Mouse (Mus musculus): ENCODE data around the gene Gm49322. TPM values are rescaled to one million over a fixed set of nuclear protein-coding genes. Genes with fewer than 3 reads are reported as not detected.

Gene Gm49322
- total and polyA plus RNA-seq, 3 experiments: 0.82 to 2.8 (median 2.2) TPM

GRCm38 (mm10) chr10:80614351-80614750, 8.5 kb downstream of the Gm49322 start:
- H3K9me3 ChIP-seq (replicated peaks): no peaks in the 10 kb centered on the region
- DNase-seq (ENCODE audit: low spot score) (no peak), ATAC-seq (ENCODE audit: extremely low read depth, insufficient number of reproducible peaks, low FRiP score, poor library complexity, severe bottlenecking) (no peak)
- H3K27me3 ChIP-seq (ENCODE audit: insufficient read depth, low read length): no peaks in the 10 kb centered on the region
- H3K36me3 ChIP-seq (replicated peaks): peaks cover 86% of the 10 kb centered on the region
- H3K4me1 ChIP-seq (ENCODE audit: insufficient read depth, low read depth, low read length): peaks cover 20% of the 10 kb centered on the region
- TF ChIP-seq GATA2 (IDR thresholded peaks at IDR 0.05; ENCODE audit: borderline replicate concordance, low read depth, low read length) (no peak), CTCF (IDR thresholded peaks at IDR 0.05; ENCODE audit: low read depth, low read length) (no peak)
- no peak overlapping the region for H3K4me3 ChIP-seq (ENCODE audit: low read depth, low read length)

GRCm38 (mm10) chr10:80618181-80618580, 12.4 kb downstream of the Gm49322 start:
- no peak for ATAC-seq (ENCODE audit: extremely low read depth, insufficient number of reproducible peaks, low FRiP score, poor library complexity, severe bottlenecking)
- TF ChIP-seq POLR2AphosphoS5 (IDR thresholded peaks at IDR 0.05; ENCODE audit: insufficient replicate concordance, low read depth, low read length) (no peak), GATA2 (IDR thresholded peaks at IDR 0.05; ENCODE audit: borderline replicate concordance, low read depth, low read length) (no peak), TAL1 (conservative IDR thresholded peaks at IDR 0.05; ENCODE audit: low read depth, low read length) (no peak), GATA1 (IDR thresholded peaks at IDR 0.05; ENCODE audit: borderline replicate concordance, low read length) (no peak), CTCF (IDR thresholded peaks at IDR 0.05; ENCODE audit: low read depth, low read length) (no peak)
- Histone ChIP-seq H3K4me3 (ENCODE audit: low read depth, low read length) (no peak overlapping the region), H3K36me3 (replicated peaks) (peaks cover 60% of the 10 kb centered on the region), H3K27me3 (ENCODE audit: insufficient read depth, low read length) (no peaks in the 10 kb centered on the region), H3K4me1 (ENCODE audit: insufficient read depth, low read depth, low read length) (peaks cover 26% of the 10 kb centered on the region), H3K9me3 (replicated peaks) (no peaks in the 10 kb centered on the region)
- DNase-seq (ENCODE audit: low spot score): no peak

GRCm38 (mm10) chr10:80619465-80620244, 13.8 kb downstream of the Gm49322 start:
- Histone ChIP-seq H3K27me3 (ENCODE audit: insufficient read depth, low read length) (no peaks in the 10 kb centered on the region), H3K4me3 (ENCODE audit: low read depth, low read length) (no peak overlapping the region), H3K36me3 (replicated peaks) (peaks cover 58% of the 10 kb centered on the region), H3K4me1 (ENCODE audit: insufficient read depth, low read depth, low read length) (peaks cover 37% of the 10 kb centered on the region), H3K9me3 (replicated peaks) (no peaks in the 10 kb centered on the region)
- ATAC-seq (ENCODE audit: extremely low read depth, insufficient number of reproducible peaks, low FRiP score, poor library complexity, severe bottlenecking) (no peak), DNase-seq (ENCODE audit: low spot score) (no peak)
- TF ChIP-seq GATA1 (IDR thresholded peaks at IDR 0.05; ENCODE audit: borderline replicate concordance, low read length): no peak
- no peak for TF ChIP-seq POLR2AphosphoS5 (IDR thresholded peaks at IDR 0.05; ENCODE audit: insufficient replicate concordance, low read depth, low read length)
- no peak for TF ChIP-seq CTCF (IDR thresholded peaks at IDR 0.05; ENCODE audit: low read depth, low read length)
- TF ChIP-seq TAL1 (conservative IDR thresholded peaks at IDR 0.05; ENCODE audit: low read depth, low read length): no peak
- no peak for TF ChIP-seq GATA2 (IDR thresholded peaks at IDR 0.05; ENCODE audit: borderline replicate concordance, low read depth, low read length)

GRCm38 (mm10) chr10:80620365-80620764, 14.5 kb downstream of the Gm49322 start:
- TF ChIP-seq POLR2AphosphoS5 (IDR thresholded peaks at IDR 0.05; ENCODE audit: insufficient replicate concordance, low read depth, low read length) (no peak), GATA2 (IDR thresholded peaks at IDR 0.05; ENCODE audit: borderline replicate concordance, low read depth, low read length) (no peak), CTCF (IDR thresholded peaks at IDR 0.05; ENCODE audit: low read depth, low read length) (no peak), GATA1 (IDR thresholded peaks at IDR 0.05; ENCODE audit: borderline replicate concordance, low read length) (no peak), TAL1 (conservative IDR thresholded peaks at IDR 0.05; ENCODE audit: low read depth, low read length) (no peak)
- Histone ChIP-seq H3K27me3 (ENCODE audit: insufficient read depth, low read length) (no peaks in the 10 kb centered on the region), H3K36me3 (replicated peaks) (peaks cover 58% of the 10 kb centered on the region), H3K4me1 (ENCODE audit: insufficient read depth, low read depth, low read length) (peaks cover 44% of the 10 kb centered on the region), H3K4me3 (ENCODE audit: low read depth, low read length) (no peak overlapping the region; the same call in 1 of the 2 replicates), H3K9me3 (replicated peaks) (no peaks in the 10 kb centered on the region)
- ATAC-seq (ENCODE audit: extremely low read depth, insufficient number of reproducible peaks, low FRiP score, poor library complexity, severe bottlenecking) (no peak), DNase-seq (ENCODE audit: low spot score) (no peak)

DNA sequence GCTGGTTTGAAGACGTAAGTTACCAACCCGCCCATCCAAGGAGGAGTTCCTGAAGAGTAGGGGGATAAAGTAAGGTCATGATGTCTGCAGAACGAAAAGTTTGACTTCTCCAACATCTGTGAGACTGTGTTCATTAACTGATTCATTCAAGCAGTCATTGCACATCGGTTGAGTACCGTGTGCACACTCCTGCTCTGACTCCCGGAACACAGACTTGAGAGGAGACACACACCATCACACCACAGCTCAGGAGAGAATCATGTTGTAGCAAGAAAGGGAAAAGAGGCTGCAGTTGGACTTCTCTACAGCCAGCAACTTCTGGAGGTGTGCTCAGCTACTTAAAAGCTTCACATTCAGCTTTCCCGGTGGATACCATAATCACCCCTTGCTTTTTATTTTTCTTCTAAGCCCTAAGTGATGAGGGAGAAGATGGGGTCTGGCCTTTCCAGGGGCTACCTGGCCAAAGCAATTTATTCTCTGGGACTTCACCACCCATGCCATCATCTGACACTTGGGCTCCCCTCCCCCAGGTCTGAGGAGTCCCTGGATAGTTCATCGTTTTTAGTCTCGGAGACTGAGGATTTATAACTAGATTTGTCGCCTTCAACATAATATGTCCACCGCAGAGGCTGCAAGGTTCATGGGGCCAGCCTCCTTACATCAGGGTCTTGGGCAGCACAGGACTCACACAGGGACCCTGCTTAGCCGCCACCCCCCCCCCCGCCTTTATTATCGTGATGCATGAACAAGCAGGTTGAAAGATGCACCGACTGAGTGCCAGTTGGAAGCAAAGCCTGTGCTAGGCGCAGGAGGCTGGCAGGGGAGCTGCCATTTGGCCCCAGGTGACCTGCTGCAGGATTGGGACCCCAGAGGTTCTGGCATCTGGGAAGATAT, 15.2 kb downstream of the Gm49322 start:
- Histone ChIP-seq H3K27me3 (ENCODE audit: insufficient read depth, low read length) (no peaks in the 10 kb centered on the region), H3K36me3 (replicated peaks) (peaks cover 58% of the 10 kb centered on the region), H3K9me3 (replicated peaks) (no peaks in the 10 kb centered on the region), H3K4me3 (ENCODE audit: low read depth, low read length) (peak overlapping the region; percentile 94), H3K4me1 (ENCODE audit: insufficient read depth, low read depth, low read length) (peaks cover 51% of the 10 kb centered on the region)
- ATAC-seq (ENCODE audit: extremely low read depth, insufficient number of reproducible peaks, low FRiP score, poor library complexity, severe bottlenecking) (no peak), DNase-seq (ENCODE audit: low spot score) (no peak)
- no peak for TF ChIP-seq TAL1 (conservative IDR thresholded peaks at IDR 0.05; ENCODE audit: low read depth, low read length)
- no peak for TF ChIP-seq GATA1 (IDR thresholded peaks at IDR 0.05; ENCODE audit: borderline replicate concordance, low read length)
- TF ChIP-seq GATA2 (IDR thresholded peaks at IDR 0.05; ENCODE audit: borderline replicate concordance, low read depth, low read length): no peak
- TF ChIP-seq CTCF (IDR thresholded peaks at IDR 0.05; ENCODE audit: low read depth, low read length): no peak
- TF ChIP-seq POLR2AphosphoS5 (IDR thresholded peaks at IDR 0.05; ENCODE audit: insufficient replicate concordance, low read depth, low read length): no peak

GRCm38 (mm10) chr10:80621690-80621939, 15.8 kb downstream of the Gm49322 start:
- Histone ChIP-seq H3K27me3 (ENCODE audit: insufficient read depth, low read length) (no peaks in the 10 kb centered on the region), H3K4me3 (ENCODE audit: low read depth, low read length) (peak overlapping the region; percentile 94), H3K4me1 (ENCODE audit: insufficient read depth, low read depth, low read length) (peaks cover 56% of the 10 kb centered on the region), H3K36me3 (replicated peaks) (peaks cover 58% of the 10 kb centered on the region), H3K9me3 (replicated peaks) (no peaks in the 10 kb centered on the region)
- TF ChIP-seq TAL1 (conservative IDR thresholded peaks at IDR 0.05; ENCODE audit: low read depth, low read length) (no peak), GATA2 (IDR thresholded peaks at IDR 0.05; ENCODE audit: borderline replicate concordance, low read depth, low read length) (no peak), POLR2AphosphoS5 (IDR thresholded peaks at IDR 0.05; ENCODE audit: insufficient replicate concordance, low read depth, low read length) (no peak), CTCF (IDR thresholded peaks at IDR 0.05; ENCODE audit: low read depth, low read length) (no peak), GATA1 (IDR thresholded peaks at IDR 0.05; ENCODE audit: borderline replicate concordance, low read length) (no peak)
- DNase-seq (ENCODE audit: low spot score) (no peak), ATAC-seq (ENCODE audit: extremely low read depth, insufficient number of reproducible peaks, low FRiP score, poor library complexity, severe bottlenecking) (no peak)
